ENCODE assay signal across 24 mouse cellular contexts in the genomic region with DNA sequence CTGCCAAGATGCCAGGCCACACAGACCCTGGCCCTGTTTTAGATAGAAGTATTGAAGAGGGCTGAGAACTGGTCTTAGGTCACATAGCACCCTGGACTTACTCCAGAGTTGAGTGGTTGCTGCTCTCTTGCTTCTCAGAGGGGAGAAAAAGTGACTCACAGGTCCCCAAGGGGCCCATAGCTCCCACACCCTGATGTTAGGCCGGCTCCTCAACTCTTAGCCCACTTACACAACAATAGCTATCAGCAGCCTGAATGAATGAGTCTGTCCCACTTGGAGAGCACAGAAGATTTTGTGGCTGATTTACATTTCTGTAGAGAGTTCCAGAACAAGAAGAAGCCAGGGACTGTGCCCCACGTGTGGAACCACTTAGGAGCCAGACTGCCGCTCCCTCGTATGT. TPM values are rescaled to one million over a fixed set of nuclear protein-coding genes. Genes with fewer than 3 reads are reported as not detected.
A peak's percentile ranks its signal among the peaks of the same experiment; 100 is the strongest.
DNase-seq lines count a peak whose midpoint lies in the region; TF ChIP-seq lines count a peak whose summit lies in the region.
"Had no signal": no experiment of that assay in that cellular context is flagged by ENCODE, and none has a peak within 500 bp of the region (broad histone marks: within the 10 kb centered on the region; RNA-seq: fewer than 3 reads in every experiment).

No protein-coding gene starts in this region.

- DNase-seq in heart, adult 18-20 months: peak; percentile 33 to 68
- DNase-seq in heart, postnatal 10 days: no peak
- DNase-seq in 416B (ENCODE audit: low read depth): peak; percentile 4
- peak; percentile 19 for DNase-seq in ES-E14 (ENCODE audit: low read depth, low spot score)
- no peak for DNase-seq in urinary bladder, postnatal 25 days (ENCODE audit: low spot score)
- no peak for DNase-seq in kidney, postnatal 36 days
- no peak for DNase-seq in ovary, postnatal 36 days (ENCODE audit: low spot score)
- DNase-seq: adrenal gland, postnatal 25 days; cerebellum, adult 11-12 months; cerebellum, postnatal 14 days; forebrain, postnatal 0 days; gastrocnemius, postnatal 36 days; kidney, adult 18-20 months; kidney, postnatal 10 days; lung, adult 2 months; lung, postnatal 4 days; thymus, adult 18-20 months; thymus, postnatal 4 days had no signal

- no peak for TF ChIP-seq CTCF in embryonic fibroblast, embryonic 13.5 days (IDR thresholded peaks at IDR 0.05; ENCODE audit: borderline replicate concordance, insufficient read depth, low read length)

- H3K27ac ChIP-seq in ES-E14 (ENCODE audit: insufficient read depth, low read depth, low read length, poor library complexity, severe bottlenecking): no peak overlapping the region
- peak overlapping the region; percentile 30 for H3K27ac ChIP-seq in embryonic fibroblast, embryonic 13.5 days (ENCODE audit: insufficient read depth, low read length)
- H3K27ac ChIP-seq: embryonic facial prominence, embryonic 13.5 days; forebrain, embryonic 10.5 days; hindbrain, embryonic 10.5 days; hindbrain, postnatal 0 days; liver, embryonic 12.5 days had no signal

- no peaks in the 10 kb centered on the region for H3K9me3 ChIP-seq in ES-E14 (ENCODE audit: control insufficient read depth, insufficient read depth, low read depth, low read length)
- H3K9me3 ChIP-seq: forebrain, embryonic 10.5 days had no signal

- no peak for TF ChIP-seq POLR2A in embryonic fibroblast, embryonic 13.5 days (IDR thresholded peaks at IDR 0.05; ENCODE audit: low read depth, low read length)

- intact Hi-C loops in heart, postnatal 10 days (cut with DNase I): loop anchor here (2.0 kb wide), 1 partner anchor 79 kb away; a partner anchor contains a TSS

- in situ Hi-C loops in ES-E14 (cut with MboI; ENCODE audit: low sequenced_read_pairs in 2 of 2, unreplicated experiment in 2 of 2): no loop called here

- no peak overlapping the region for H3K4me3 ChIP-seq in ES-E14 (ENCODE audit: insufficient read depth in 1 of 2, low read depth in 1 of 2, low read length in 2 of 2, poor library complexity in 1 of 2, severe bottlenecking in 1 of 2)
- H3K4me3 ChIP-seq in embryonic fibroblast, embryonic 13.5 days (ENCODE audit: insufficient read depth, low read length): no peak overlapping the region
- H3K4me3 ChIP-seq: embryonic facial prominence, embryonic 13.5 days; forebrain, embryonic 10.5 days; hindbrain, embryonic 10.5 days; liver, embryonic 12.5 days had no signal

- H3K4me1 ChIP-seq in ES-E14 (ENCODE audit: control insufficient read depth in 2 of 2, insufficient read depth in 2 of 2, low read length in 2 of 2, poor library complexity in 1 of 2): peaks cover 0 to 3% of the 10 kb centered on the region in 2 experiments; a peak in 1 of 4 replicates
- H3K4me1 ChIP-seq in embryonic fibroblast, embryonic 13.5 days (ENCODE audit: control insufficient read depth, insufficient read depth, low read length): no peaks in the 10 kb centered on the region
- H3K4me1 ChIP-seq: liver, embryonic 12.5 days had no signal

- H3K36me3 ChIP-seq in ES-E14 (ENCODE audit: control insufficient read depth, insufficient read depth, low read length, poor library complexity, severe bottlenecking): no peaks in the 10 kb centered on the region
- H3K36me3 ChIP-seq: embryonic facial prominence, embryonic 13.5 days; hindbrain, embryonic 10.5 days; liver, embryonic 12.5 days had no signal

- H3K9ac ChIP-seq in ES-E14 (ENCODE audit: insufficient read depth, low read depth, low read length, poor library complexity, severe bottlenecking): no peak overlapping the region
- H3K9ac ChIP-seq: embryonic facial prominence, embryonic 13.5 days; forebrain, postnatal 0 days; liver, embryonic 12.5 days had no signal

TF ChIP-seq in ES-E14, 5 proteins besides CTCF, POLR2A, EP300 and RAD21:
- TF ChIP-seq CHD2 (IDR thresholded peaks at IDR 0.05; ENCODE audit: low read depth, low read length): no peak
- TF ChIP-seq MAFK (IDR thresholded peaks at IDR 0.05; ENCODE audit: insufficient read depth, low read depth, low read length): no peak
- TF ChIP-seq ZNF384 (IDR thresholded peaks at IDR 0.05; ENCODE audit: low read depth, low read length): no peak
- TF ChIP-seq HCFC1 (IDR thresholded peaks at IDR 0.05; ENCODE audit: borderline replicate concordance, insufficient read depth, low read length): no peak
- TF ChIP-seq ZC3H11A (IDR thresholded peaks at IDR 0.05; ENCODE audit: borderline replicate concordance, low read depth, low read length): no peak

RNA-seq across cellular contexts. Expression of a gene that starts 37.9 kb away (rescaled TPM):
- under 1 TPM; 0.30 to 0.57 TPM for total RNA-seq in heart, adult 18-20 months (2021)
- under 1 TPM; 0.62 to 0.96 TPM for total RNA-seq in heart, postnatal 10 days (2021)
- 4.9 and 9.5 TPM in 2 replicates for total RNA-seq in ES-E14 (2012; rRNA removed)
- polyA plus RNA-seq in embryonic fibroblast, embryonic 13.5 days (2011; ENCODE audit: insufficient read length, low read depth, missing spikeins): 1.3 and 2.4 TPM in 2 replicates
- total RNA-seq: gastrocnemius, postnatal 36 days had no signal

Comparison
In these comparisons a context has a peak if more than half of its experiments do, and no peak if none do; other contexts are left out.
1. DNase-seq: peak in heart, adult 18-20 months (2 of 2), 416B (single experiment) and ES-E14 (single experiment); none in heart, postnatal 10 days (0 of 2), urinary bladder, postnatal 25 days (single experiment), kidney, postnatal 36 days (0 of 2) and ovary, postnatal 36 days (single experiment).